In the genomic region with DNA sequence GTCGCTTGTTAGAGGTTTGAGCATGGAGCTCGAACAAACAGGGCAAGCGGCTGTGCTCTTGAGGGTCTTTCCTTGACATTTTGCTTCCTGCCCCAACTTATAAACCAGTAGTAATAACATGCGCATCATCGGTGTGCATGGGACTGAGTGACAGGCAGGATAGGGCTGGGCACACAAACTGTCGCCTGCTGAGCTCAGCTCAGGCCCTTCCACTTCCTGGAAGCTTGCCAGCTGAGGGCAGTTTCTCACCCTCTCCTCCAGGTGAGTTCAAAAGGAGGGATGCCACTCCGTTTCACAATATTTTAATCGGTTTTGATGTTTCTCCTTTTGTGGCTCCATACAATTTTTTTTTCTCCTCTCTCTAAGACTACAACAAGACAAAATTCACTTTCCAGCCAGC, we compare ENCODE assay signal across 24 mouse cellular contexts. TPM values are rescaled to one million over a fixed set of nuclear protein-coding genes. Genes with fewer than 3 reads are reported as not detected.
A peak's percentile ranks its signal among the peaks of the same experiment; 100 is the strongest.
DNase-seq lines count a peak whose midpoint lies in the region; ATAC-seq lines count a peak whose summit lies in the region.
"Had no signal": no experiment of that assay in that cellular context is flagged by ENCODE, and none has a peak within 500 bp of the region (broad histone marks: within the 10 kb centered on the region; RNA-seq: fewer than 3 reads in every experiment).

No protein-coding gene starts in this region.

- peak; percentile 56 to 63 for DNase-seq in cerebellum, postnatal 10 days
- no peak for DNase-seq in cerebellum, adult 11-12 months
- DNase-seq in hindbrain, embryonic 10.5 days (ENCODE audit: low spot score), result no peak
- DNase-seq in left cerebral cortex, postnatal 4 days, result peak; percentile 21
- DNase-seq in left cerebral cortex, postnatal 36 days (ENCODE audit: low spot score in 2 of 2), result no peak
- no peak for DNase-seq in neural tube, embryonic 11.5 days (ENCODE audit: low spot score)
- DNase-seq: adrenal gland, postnatal 10 days; cerebellum, adult 2 months; forebrain, postnatal 0 days had no signal

- WGBS in hindbrain, embryonic 10.5 days, result 71% methylated on average over 8 of the region's 8 CpGs
- 53% methylated on average over 8 of the region's 8 CpGs for WGBS in hindbrain, embryonic 16.5 days
- WGBS in neural tube, embryonic 11.5 days, result 82% methylated on average over 8 of the region's 8 CpGs
- 56% methylated on average over 8 of the region's 8 CpGs for WGBS in neural tube, embryonic 15.5 days

- H3K9me3 ChIP-seq in hindbrain, embryonic 10.5 days, result no peaks in the 10 kb centered on the region
- H3K9me3 ChIP-seq in hindbrain, embryonic 16.5 days (ENCODE audit: control insufficient read depth, low read length), result no peaks in the 10 kb centered on the region
- no peaks in the 10 kb centered on the region for H3K9me3 ChIP-seq in neural tube, embryonic 11.5 days (ENCODE audit: control insufficient read depth, low read length)
- H3K9me3 ChIP-seq in neural tube, embryonic 15.5 days (replicated peaks), result no peaks in the 10 kb centered on the region
- H3K9me3 ChIP-seq: heart, embryonic 15.5 days had no signal

- no peaks in the 10 kb centered on the region for H3K36me3 ChIP-seq in hindbrain, embryonic 10.5 days
- H3K36me3 ChIP-seq in hindbrain, embryonic 16.5 days (ENCODE audit: control insufficient read depth, insufficient read depth, low read length), result no peaks in the 10 kb centered on the region
- no peaks in the 10 kb centered on the region for H3K36me3 ChIP-seq in neural tube, embryonic 11.5 days (ENCODE audit: control insufficient read depth, insufficient read depth, low read length)
- H3K36me3 ChIP-seq in neural tube, embryonic 15.5 days, result no peaks in the 10 kb centered on the region
- H3K36me3 ChIP-seq: heart, embryonic 15.5 days had no signal

- H3K4me1 ChIP-seq in hindbrain, embryonic 10.5 days (replicated peaks), result peaks cover 44% of the 10 kb centered on the region
- H3K4me1 ChIP-seq in hindbrain, embryonic 16.5 days (ENCODE audit: control insufficient read depth, insufficient read depth, low read depth, low read length), result peaks cover 3% of the 10 kb centered on the region
- peaks cover 18% of the 10 kb centered on the region for H3K4me1 ChIP-seq in neural tube, embryonic 11.5 days (ENCODE audit: control insufficient read depth, insufficient read depth, low read length)
- peaks cover 18% of the 10 kb centered on the region for H3K4me1 ChIP-seq in neural tube, embryonic 15.5 days

- H3K27ac ChIP-seq in hindbrain, embryonic 10.5 days, result peak overlapping the region; percentile 87
- H3K27ac ChIP-seq in hindbrain, embryonic 16.5 days (ENCODE audit: low read depth, low read length), result no peak overlapping the region
- no peak overlapping the region; the same call in 1 of the 2 replicates for H3K27ac ChIP-seq in neural tube, embryonic 11.5 days (ENCODE audit: low read depth, low read length)
- H3K27ac ChIP-seq in neural tube, embryonic 15.5 days (replicated peaks), result no peak overlapping the region
- H3K27ac ChIP-seq: heart, embryonic 15.5 days; left cerebral cortex, adult 2 months had no signal

- H3K4me2 ChIP-seq in hindbrain, embryonic 16.5 days (ENCODE audit: low read length), result no peak overlapping the region
- no peak overlapping the region for H3K4me2 ChIP-seq in neural tube, embryonic 11.5 days (ENCODE audit: low read depth)
- no peak overlapping the region for H3K4me2 ChIP-seq in neural tube, embryonic 15.5 days
- H3K4me2 ChIP-seq: heart, embryonic 15.5 days had no signal

- no peak overlapping the region for H3K4me3 ChIP-seq in hindbrain, embryonic 10.5 days
- no peak overlapping the region for H3K4me3 ChIP-seq in hindbrain, embryonic 16.5 days (ENCODE audit: low read length)
- H3K4me3 ChIP-seq in neural tube, embryonic 11.5 days (ENCODE audit: low read depth, low read length), result no peak overlapping the region
- H3K4me3 ChIP-seq in neural tube, embryonic 15.5 days (replicated peaks), result no peak overlapping the region
- H3K4me3 ChIP-seq: heart, embryonic 15.5 days; left cerebral cortex, adult 2 months had no signal

- peaks cover 4% of the 10 kb centered on the region; the same call in 1 of the 2 replicates for H3K27me3 ChIP-seq in hindbrain, embryonic 10.5 days (ENCODE audit: insufficient read depth, poor library complexity, severe bottlenecking)
- peaks cover 2% of the 10 kb centered on the region; the same call in 1 of the 2 replicates for H3K27me3 ChIP-seq in hindbrain, embryonic 16.5 days (replicated peaks; ENCODE audit: control insufficient read depth, insufficient read depth, low read length)
- H3K27me3 ChIP-seq in neural tube, embryonic 11.5 days (ENCODE audit: control insufficient read depth, insufficient read depth, low read length), result no peaks in the 10 kb centered on the region
- peaks cover 22% of the 10 kb centered on the region for H3K27me3 ChIP-seq in neural tube, embryonic 15.5 days (replicated peaks)

- intact Hi-C loops in left cerebral cortex, postnatal 4 days (cut with DNase I), result loop anchor here (5.0 kb wide), 1 partner anchor 362 kb away; no protein-coding TSS in a partner anchor
- intact Hi-C loops in left cerebral cortex, postnatal 36 days (cut with DNase I), result loop anchor here (5.0 to 10.0 kb wide), 2 partner anchors 362 to 930 kb away; no protein-coding TSS in a partner anchor

- no peak overlapping the region for H3K9ac ChIP-seq in hindbrain, embryonic 16.5 days (ENCODE audit: low read depth, low read length)
- H3K9ac ChIP-seq in neural tube, embryonic 11.5 days (ENCODE audit: low read length), result no peak overlapping the region
- no peak overlapping the region for H3K9ac ChIP-seq in neural tube, embryonic 15.5 days (replicated peaks)
- H3K9ac ChIP-seq: forebrain, postnatal 0 days; heart, embryonic 15.5 days had no signal

- no peak for ATAC-seq in hindbrain, embryonic 16.5 days
- 0 out of 2 replicates have a peak, but pooled peaks have one; percentile 53 for ATAC-seq in neural tube, embryonic 11.5 days (ENCODE audit: insufficient read depth, low FRiP score, low TSS enrichment)
- no peak for ATAC-seq in neural tube, embryonic 15.5 days (ENCODE audit: low FRiP score)
- ATAC-seq: forebrain, postnatal 0 days; lung, postnatal 0 days had no signal

RNA-seq across cellular contexts. Expression of a gene that starts 50.3 kb away (rescaled TPM):
- 0.90 and 0.99 TPM in 2 replicates for polyA plus RNA-seq in hindbrain, embryonic 10.5 days (2016; fragmentation: Nextera tagmentation; extraction: Ambion mirVana)
- polyA plus RNA-seq in hindbrain, embryonic 16.5 days (2015; fragmentation: Nextera tagmentation; extraction: Ambion mirVana), result 0.66 and 0.84 TPM in 2 replicates
- total RNA-seq in left cerebral cortex, postnatal 4 days (2021), result not detected
- total RNA-seq in left cerebral cortex, postnatal 36 days (2021), result under 1 TPM; 0.23 to 0.35 TPM
- polyA plus RNA-seq in neural tube, embryonic 11.5 days (2014; fragmentation: Nextera tagmentation; extraction: Ambion mirVana), result 2.0 and 2.3 TPM in 2 replicates
- 1.2 and 1.3 TPM in 2 replicates for polyA plus RNA-seq in neural tube, embryonic 15.5 days (2015; fragmentation: Nextera tagmentation; extraction: Ambion mirVana)
- total RNA-seq: adrenal gland, postnatal 10 days; common myeloid progenitor, adult 5-6 weeks; gastrocnemius, postnatal 14 days; hematopoietic stem cell, adult 5-6 weeks; liver, adult 2 months; megakaryocyte, adult 5-6 weeks had no signal
- polyA plus RNA-seq: intestine, embryonic 14.5 days; kidney, embryonic 14.5 days; liver, adult 2 months; liver, embryonic 16.5 days; lung, postnatal 0 days; small intestine, adult 2 months; thymus, postnatal 0 days had no signal

Comparison
In these comparisons a context has a peak if more than half of its experiments do, and no peak if none do; other contexts are left out.
1. DNase-seq: peak in cerebellum, postnatal 10 days (2 of 2) and left cerebral cortex, postnatal 4 days (single experiment); none in cerebellum, adult 11-12 months (single experiment), hindbrain, embryonic 10.5 days (single experiment), left cerebral cortex, postnatal 36 days (0 of 2) and neural tube, embryonic 11.5 days (single experiment).